ENCODE assay signal across 15 mouse cellular contexts in the genomic region with DNA sequence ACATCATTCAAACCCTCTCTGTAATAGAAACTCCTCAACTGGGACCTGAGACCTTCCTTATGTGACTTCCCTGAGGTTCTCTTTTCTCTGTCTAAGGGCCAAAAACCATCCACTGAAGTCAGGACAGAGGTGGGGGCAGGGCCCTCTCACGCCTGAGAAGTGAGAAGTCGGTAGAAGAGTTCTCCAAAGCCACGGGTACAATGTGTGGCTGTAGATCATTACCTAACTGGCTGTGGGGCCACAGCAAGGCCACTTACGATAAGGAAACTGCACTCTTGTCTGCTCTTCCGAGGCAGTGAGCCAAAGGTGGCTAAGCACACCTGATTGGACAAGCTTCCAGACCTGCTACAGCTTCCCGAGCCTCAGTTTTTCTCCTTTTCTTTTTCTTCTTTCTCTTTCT. TPM values are rescaled to one million over a fixed set of nuclear protein-coding genes. Genes with fewer than 3 reads are reported as not detected.
DNase-seq lines count a peak whose midpoint lies in the region; ATAC-seq and TF ChIP-seq lines count a peak whose summit lies in the region.
"Had no signal": no experiment of that assay in that cellular context is flagged by ENCODE, and none has a peak within 500 bp of the region (broad histone marks: within the 10 kb centered on the region; RNA-seq: fewer than 3 reads in every experiment).

No protein-coding gene starts in this region.

- no peaks in the 10 kb centered on the region for H3K36me3 ChIP-seq in stomach, embryonic 15.5 days
- H3K36me3 ChIP-seq in stomach, postnatal 0 days (ENCODE audit: control insufficient read depth, insufficient read depth, low read length) = no peaks in the 10 kb centered on the region
- H3K36me3 ChIP-seq in liver, embryonic 13.5 days = no peaks in the 10 kb centered on the region
- H3K36me3 ChIP-seq in hindbrain, embryonic 10.5 days = no peaks in the 10 kb centered on the region
- H3K36me3 ChIP-seq in thymus, adult 2 months (ENCODE audit: control insufficient read depth, insufficient read depth, low read length) = no peaks in the 10 kb centered on the region
- H3K36me3 ChIP-seq: embryonic facial prominence, embryonic 12.5 days; forebrain, embryonic 10.5 days; heart, embryonic 10.5 days; midbrain, embryonic 10.5 days had no signal

- H3K9ac ChIP-seq in stomach, embryonic 15.5 days = no peak overlapping the region
- H3K9ac ChIP-seq in stomach, postnatal 0 days (ENCODE audit: low read length) = no peak overlapping the region
- H3K9ac ChIP-seq in liver, embryonic 13.5 days = no peak overlapping the region
- H3K9ac ChIP-seq: embryonic facial prominence, embryonic 12.5 days had no signal

- no peak for TF ChIP-seq CTCF in stomach, postnatal 0 days (IDR thresholded peaks at IDR 0.05; ENCODE audit: low read depth)
- no peak for TF ChIP-seq CTCF in thymus, adult 2 months (IDR thresholded peaks at IDR 0.05; ENCODE audit: borderline replicate concordance, control insufficient read depth, extremely low read depth, insufficient read depth, low read length, poor library complexity)

- H3K27ac ChIP-seq in stomach, embryonic 15.5 days = no peak overlapping the region
- no peak overlapping the region for H3K27ac ChIP-seq in stomach, postnatal 0 days (replicated peaks)
- no peak overlapping the region; the same call in 1 of the 2 replicates for H3K27ac ChIP-seq in liver, embryonic 13.5 days
- no peak overlapping the region for H3K27ac ChIP-seq in hindbrain, embryonic 10.5 days
- no peak overlapping the region for H3K27ac ChIP-seq in thymus, adult 2 months (ENCODE audit: control insufficient read depth, insufficient read depth, low read length)
- H3K27ac ChIP-seq: embryonic facial prominence, embryonic 12.5 days; forebrain, embryonic 10.5 days; heart, embryonic 10.5 days; midbrain, embryonic 10.5 days had no signal

- no peak overlapping the region for H3K4me3 ChIP-seq in stomach, embryonic 15.5 days (replicated peaks)
- H3K4me3 ChIP-seq in stomach, postnatal 0 days (ENCODE audit: low read depth, low read length) = no peak overlapping the region
- H3K4me3 ChIP-seq in liver, embryonic 13.5 days (replicated peaks) = no peak overlapping the region
- H3K4me3 ChIP-seq in hindbrain, embryonic 10.5 days = no peak overlapping the region
- no peak overlapping the region for H3K4me3 ChIP-seq in thymus, adult 2 months (ENCODE audit: control insufficient read depth, insufficient read depth, low read length)
- H3K4me3 ChIP-seq: embryonic facial prominence, embryonic 12.5 days; forebrain, embryonic 10.5 days; heart, embryonic 10.5 days; midbrain, embryonic 10.5 days had no signal

- H3K9me3 ChIP-seq in stomach, embryonic 15.5 days = no peaks in the 10 kb centered on the region
- no peaks in the 10 kb centered on the region for H3K9me3 ChIP-seq in stomach, postnatal 0 days (ENCODE audit: control insufficient read depth, low read length)
- no peaks in the 10 kb centered on the region for H3K9me3 ChIP-seq in liver, embryonic 13.5 days (replicated peaks)
- no peaks in the 10 kb centered on the region for H3K9me3 ChIP-seq in hindbrain, embryonic 10.5 days
- H3K9me3 ChIP-seq: embryonic facial prominence, embryonic 12.5 days; forebrain, embryonic 10.5 days; heart, embryonic 10.5 days; midbrain, embryonic 10.5 days had no signal

- peak; percentile 55; the same call in 1 of the 2 replicates for ATAC-seq in stomach, embryonic 15.5 days (ENCODE audit: insufficient read depth, low FRiP score, low read depth)
- ATAC-seq in stomach, postnatal 0 days (ENCODE audit: low FRiP score, low TSS enrichment) = no peak
- ATAC-seq in liver, embryonic 13.5 days (ENCODE audit: low read depth) = peak; percentile 62

- no peak for TF ChIP-seq POLR2A in thymus, adult 2 months (IDR thresholded peaks at IDR 0.05; ENCODE audit: control insufficient read depth, extremely low read depth, insufficient read depth, low read length, poor library complexity)

- no peaks in the 10 kb centered on the region for H3K27me3 ChIP-seq in stomach, embryonic 15.5 days (replicated peaks)
- H3K27me3 ChIP-seq in stomach, postnatal 0 days (ENCODE audit: control insufficient read depth, insufficient read depth, low read length) = no peaks in the 10 kb centered on the region
- H3K27me3 ChIP-seq in liver, embryonic 13.5 days = no peaks in the 10 kb centered on the region
- no peaks in the 10 kb centered on the region for H3K27me3 ChIP-seq in hindbrain, embryonic 10.5 days (ENCODE audit: insufficient read depth, poor library complexity, severe bottlenecking)
- H3K27me3 ChIP-seq in thymus, adult 2 months (ENCODE audit: control insufficient read depth, insufficient read depth, low read length) = no peaks in the 10 kb centered on the region
- H3K27me3 ChIP-seq: embryonic facial prominence, embryonic 12.5 days had no signal

- 60% methylated on average over 6 of the region's 6 CpGs for WGBS in stomach, embryonic 15.5 days
- WGBS in stomach, postnatal 0 days = 50% methylated on average over 6 of the region's 6 CpGs
- 12% methylated on average over 6 of the region's 6 CpGs for WGBS in liver, embryonic 13.5 days (ENCODE audit: insufficient replicate concordance)
- 78% methylated on average over 6 of the region's 6 CpGs for WGBS in hindbrain, embryonic 10.5 days
- 46% methylated on average over 6 of the region's 6 CpGs for WGBS in thymus, adult 2 months

- TF ChIP-seq EP300 in stomach, postnatal 0 days (optimal IDR thresholded peaks at IDR 0.05) = no peak

- no peak overlapping the region for H3K4me2 ChIP-seq in stomach, embryonic 15.5 days
- H3K4me2 ChIP-seq in stomach, postnatal 0 days (replicated peaks; ENCODE audit: low read depth) = no peak overlapping the region
- no peak overlapping the region for H3K4me2 ChIP-seq in liver, embryonic 13.5 days
- H3K4me2 ChIP-seq: embryonic facial prominence, embryonic 12.5 days had no signal

- no peak for DNase-seq in stomach, postnatal 0 days (ENCODE audit: low spot score)
- DNase-seq in liver, embryonic 13.5 days = no peak
- DNase-seq in lung, postnatal 36 days = peak; percentile 82
- DNase-seq in hindbrain, embryonic 10.5 days (ENCODE audit: low spot score) = no peak
- no peak for DNase-seq in thymus, adult 2 months
- DNase-seq in right cerebral cortex, postnatal 25 days = no peak
- DNase-seq: cerebellum, adult 9-11 months; heart, postnatal 4 days; kidney, adult 11 months; left cerebral cortex, postnatal 4 days had no signal

- H3K4me1 ChIP-seq in stomach, embryonic 15.5 days = no peaks in the 10 kb centered on the region; the same call in 1 of the 2 replicates
- H3K4me1 ChIP-seq in stomach, postnatal 0 days (replicated peaks; ENCODE audit: control insufficient read depth, insufficient read depth) = no peaks in the 10 kb centered on the region; the same call in 1 of the 2 replicates
- peaks cover 22% of the 10 kb centered on the region for H3K4me1 ChIP-seq in liver, embryonic 13.5 days (replicated peaks)
- H3K4me1 ChIP-seq in hindbrain, embryonic 10.5 days (replicated peaks) = peaks cover 5% of the 10 kb centered on the region; the same call in 1 of the 2 replicates
- H3K4me1 ChIP-seq in thymus, adult 2 months (replicated peaks; ENCODE audit: control insufficient read depth, insufficient read depth, low read length) = no peaks in the 10 kb centered on the region; the same call in 1 of the 2 replicates
- H3K4me1 ChIP-seq: heart, embryonic 10.5 days had no signal

RNA-seq across cellular contexts. Expression of gene P2ry2, which starts 16.8 kb away (rescaled TPM):
- polyA plus RNA-seq in stomach, embryonic 15.5 days (2015; fragmentation: Nextera tagmentation; extraction: Ambion mirVana) = 3.0 and 4.9 TPM in 2 replicates
- polyA plus RNA-seq in stomach, postnatal 0 days (2015; fragmentation: Nextera tagmentation; extraction: Ambion mirVana) = 5.7 and 5.8 TPM in 2 replicates
- 0.76 TPM in 2 replicates for polyA plus RNA-seq in liver, embryonic 13.5 days (2015; fragmentation: Nextera tagmentation; extraction: Ambion mirVana)
- polyA plus RNA-seq in hindbrain, embryonic 10.5 days (2016; fragmentation: Nextera tagmentation; extraction: Ambion mirVana) = 0.86 and 0.89 TPM in 2 replicates
- 4.3 and 5.3 TPM in 2 replicates for polyA plus RNA-seq in thymus, adult 2 months (2012; rRNA removed)

RNA-seq across cellular contexts. Expression of gene P2ry6, which starts 55.0 kb away (rescaled TPM):
- polyA plus RNA-seq in stomach, embryonic 15.5 days (2015; fragmentation: Nextera tagmentation; extraction: Ambion mirVana) = 8.0 and 8.2 TPM in 2 replicates
- 6.1 and 6.4 TPM in 2 replicates for polyA plus RNA-seq in stomach, postnatal 0 days (2015; fragmentation: Nextera tagmentation; extraction: Ambion mirVana)
- 2.7 and 3.2 TPM in 2 replicates for polyA plus RNA-seq in liver, embryonic 13.5 days (2015; fragmentation: Nextera tagmentation; extraction: Ambion mirVana)
- polyA plus RNA-seq in hindbrain, embryonic 10.5 days (2016; fragmentation: Nextera tagmentation; extraction: Ambion mirVana) = 2.3 and 3.3 TPM in 2 replicates
- polyA plus RNA-seq in thymus, adult 2 months (2012; rRNA removed) = 27.1 and 36.0 TPM in 2 replicates
